In the genomic region with DNA sequence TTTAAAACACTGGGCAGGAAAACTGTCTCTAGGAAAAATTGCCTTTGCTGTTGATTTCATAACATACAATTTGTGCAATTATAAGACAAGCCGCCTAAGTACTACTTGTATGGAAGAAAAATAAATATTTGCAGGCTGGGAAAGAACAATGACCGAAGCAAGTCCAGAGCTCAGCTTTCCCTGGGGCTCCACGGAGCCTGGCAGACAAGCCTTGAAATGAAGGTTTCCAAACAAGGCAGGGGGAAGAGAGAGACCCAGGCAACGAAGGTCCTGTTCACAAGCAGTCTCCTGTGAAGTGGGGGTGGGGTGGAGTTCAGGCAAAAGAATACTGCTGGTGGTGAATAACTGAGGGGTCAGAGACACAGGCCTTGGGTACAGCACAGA, we compare ENCODE assay signal across 12 mouse cellular contexts. TPM values are rescaled to one million over a fixed set of nuclear protein-coding genes. Genes with fewer than 3 reads are reported as not detected.
DNase-seq lines count a peak whose midpoint lies in the region; ATAC-seq lines count a peak whose summit lies in the region.
"Had no signal": no experiment of that assay in that cellular context is flagged by ENCODE, and none has a peak within 500 bp of the region (broad histone marks: within the 10 kb centered on the region; RNA-seq: fewer than 3 reads in every experiment).

No protein-coding gene starts in this region.

- H3K4me1 ChIP-seq in liver, embryonic 11.5 days (replicated peaks; ENCODE audit: control insufficient read depth, insufficient read depth, low read length): 0 out of 2 replicates have a peak, but pooled peaks cover 3% of the 10 kb centered on the region
- H3K4me1 ChIP-seq in embryonic facial prominence, embryonic 10.5 days: peaks cover 23% of the 10 kb centered on the region
- H3K4me1 ChIP-seq in hindbrain, embryonic 14.5 days (replicated peaks; ENCODE audit: control insufficient read depth, insufficient read depth, low read length): 0 out of 2 replicates have a peak, but pooled peaks cover 8% of the 10 kb centered on the region
- peaks cover 6% of the 10 kb centered on the region; the same call in 1 of the 2 replicates for H3K4me1 ChIP-seq in neural tube, embryonic 11.5 days (ENCODE audit: control insufficient read depth, insufficient read depth, low read length)
- H3K4me1 ChIP-seq in kidney, embryonic 14.5 days (ENCODE audit: control insufficient read depth, insufficient read depth, low read length): peaks cover 5% of the 10 kb centered on the region; the same call in 1 of the 2 replicates

- no peaks in the 10 kb centered on the region for H3K36me3 ChIP-seq in liver, embryonic 11.5 days (ENCODE audit: control insufficient read depth, insufficient read depth, low read length)
- H3K36me3 ChIP-seq in embryonic facial prominence, embryonic 10.5 days (replicated peaks): no peaks in the 10 kb centered on the region
- no peaks in the 10 kb centered on the region for H3K36me3 ChIP-seq in hindbrain, embryonic 14.5 days (replicated peaks; ENCODE audit: control insufficient read depth, insufficient read depth)
- no peaks in the 10 kb centered on the region for H3K36me3 ChIP-seq in neural tube, embryonic 11.5 days (ENCODE audit: control insufficient read depth, insufficient read depth, low read length)
- no peaks in the 10 kb centered on the region for H3K36me3 ChIP-seq in kidney, embryonic 14.5 days (ENCODE audit: control insufficient read depth, insufficient read depth, low read length)

- no peak overlapping the region for H3K4me2 ChIP-seq in liver, embryonic 11.5 days
- H3K4me2 ChIP-seq in hindbrain, embryonic 14.5 days (replicated peaks): no peak overlapping the region
- H3K4me2 ChIP-seq in neural tube, embryonic 11.5 days (ENCODE audit: low read depth): no peak overlapping the region
- no peak overlapping the region for H3K4me2 ChIP-seq in kidney, embryonic 14.5 days (replicated peaks; ENCODE audit: low read depth, low read length)

- H3K9me3 ChIP-seq in liver, embryonic 11.5 days (ENCODE audit: control insufficient read depth, low read length): no peaks in the 10 kb centered on the region
- H3K9me3 ChIP-seq in embryonic facial prominence, embryonic 10.5 days: no peaks in the 10 kb centered on the region
- no peaks in the 10 kb centered on the region for H3K9me3 ChIP-seq in hindbrain, embryonic 14.5 days (ENCODE audit: control insufficient read depth, low read length)
- no peaks in the 10 kb centered on the region for H3K9me3 ChIP-seq in neural tube, embryonic 11.5 days (ENCODE audit: control insufficient read depth, low read length)
- H3K9me3 ChIP-seq in kidney, embryonic 14.5 days (ENCODE audit: control insufficient read depth, low read length): no peaks in the 10 kb centered on the region

- no peak for ATAC-seq in liver, embryonic 11.5 days (replicated peaks; ENCODE audit: low FRiP score)
- ATAC-seq in hindbrain, embryonic 14.5 days (ENCODE audit: low FRiP score): 0 out of 2 replicates have a peak, but pooled peaks have one; percentile 14
- ATAC-seq in neural tube, embryonic 11.5 days (ENCODE audit: insufficient read depth, low FRiP score, low TSS enrichment): no peak; the same call in 1 of the 2 replicates
- no peak for ATAC-seq in kidney, embryonic 14.5 days (ENCODE audit: low FRiP score, low TSS enrichment)
- ATAC-seq: activated CD4-positive, CD25-positive, alpha-beta regulatory T cell, adult 4 months had no signal

- no peak overlapping the region for H3K4me3 ChIP-seq in liver, embryonic 11.5 days (ENCODE audit: low read depth, low read length)
- no peak overlapping the region for H3K4me3 ChIP-seq in embryonic facial prominence, embryonic 10.5 days
- no peak overlapping the region for H3K4me3 ChIP-seq in hindbrain, embryonic 14.5 days (replicated peaks; ENCODE audit: low read length)
- H3K4me3 ChIP-seq in neural tube, embryonic 11.5 days (ENCODE audit: low read depth, low read length): no peak overlapping the region
- no peak overlapping the region for H3K4me3 ChIP-seq in kidney, embryonic 14.5 days (ENCODE audit: low read length)

- no peak overlapping the region for H3K9ac ChIP-seq in liver, embryonic 11.5 days (ENCODE audit: low read depth, low read length)
- no peak overlapping the region for H3K9ac ChIP-seq in hindbrain, embryonic 14.5 days
- H3K9ac ChIP-seq in neural tube, embryonic 11.5 days (ENCODE audit: low read length): no peak overlapping the region
- H3K9ac ChIP-seq in kidney, embryonic 14.5 days (ENCODE audit: low read depth, low read length): no peak overlapping the region

- no peak for DNase-seq in liver, embryonic 11.5 days (ENCODE audit: low spot score)
- DNase-seq in liver: no peak
- peak; percentile 47 for DNase-seq in embryonic facial prominence, embryonic 10.5 days (ENCODE audit: low spot score)
- no peak for DNase-seq in hindbrain, embryonic 14.5 days (ENCODE audit: low spot score)
- peak; percentile 54 for DNase-seq in neural tube, embryonic 11.5 days (ENCODE audit: low spot score)
- DNase-seq in layer of hippocampus, adult 9-10 months (ENCODE audit: low spot score): no peak
- DNase-seq: cerebellum, adult 2 months; kidney, adult 18-20 months; right cerebral cortex, postnatal 14 days; thymus, adult 2 months had no signal

- H3K27ac ChIP-seq in liver, embryonic 11.5 days (ENCODE audit: low read depth, low read length): 0 out of 2 replicates have a peak overlapping the region, but pooled peaks have one; percentile 15
- peak overlapping the region; percentile 69 for H3K27ac ChIP-seq in embryonic facial prominence, embryonic 10.5 days (replicated peaks)
- H3K27ac ChIP-seq in hindbrain, embryonic 14.5 days: peak overlapping the region; percentile 11; the same call in 1 of the 2 replicates
- H3K27ac ChIP-seq in neural tube, embryonic 11.5 days (ENCODE audit: low read depth, low read length): peak overlapping the region; percentile 49; the same call in 1 of the 2 replicates
- no peak overlapping the region for H3K27ac ChIP-seq in kidney, embryonic 14.5 days (ENCODE audit: low read depth, low read length)

- no peaks in the 10 kb centered on the region for H3K27me3 ChIP-seq in liver, embryonic 11.5 days (replicated peaks; ENCODE audit: control insufficient read depth, insufficient read depth, low read length)
- H3K27me3 ChIP-seq in embryonic facial prominence, embryonic 10.5 days (replicated peaks; ENCODE audit: low read depth, poor library complexity, severe bottlenecking): no peaks in the 10 kb centered on the region
- H3K27me3 ChIP-seq in hindbrain, embryonic 14.5 days (ENCODE audit: control insufficient read depth, insufficient read depth, low read length): no peaks in the 10 kb centered on the region
- H3K27me3 ChIP-seq in neural tube, embryonic 11.5 days (ENCODE audit: control insufficient read depth, insufficient read depth, low read length): no peaks in the 10 kb centered on the region
- no peaks in the 10 kb centered on the region for H3K27me3 ChIP-seq in kidney, embryonic 14.5 days (ENCODE audit: control insufficient read depth, insufficient read depth, low read length)

- WGBS in liver, embryonic 11.5 days: 55% methylated on average over 4 of the region's 4 CpGs
- WGBS in embryonic facial prominence, embryonic 10.5 days: 37% methylated on average over 4 of the region's 4 CpGs
- 23% methylated on average over 4 of the region's 4 CpGs for WGBS in hindbrain, embryonic 14.5 days
- 37% methylated on average over 4 of the region's 4 CpGs for WGBS in neural tube, embryonic 11.5 days
- WGBS in kidney, embryonic 14.5 days: 28% methylated on average over 4 of the region's 4 CpGs

RNA-seq across cellular contexts. Expression of a gene that starts 13.6 kb away (rescaled TPM):
- 95.8 and 97.9 TPM in 2 replicates for polyA plus RNA-seq in liver, embryonic 11.5 days (2014; fragmentation: Nextera tagmentation; extraction: Ambion mirVana)
- polyA plus RNA-seq in embryonic facial prominence, embryonic 10.5 days (2016; fragmentation: Nextera tagmentation; extraction: Ambion mirVana): 79.4 and 82.9 TPM in 2 replicates
- 98.9 and 102 TPM in 2 replicates for polyA plus RNA-seq in hindbrain, embryonic 14.5 days (2014; fragmentation: Nextera tagmentation; extraction: Ambion mirVana)
- polyA plus RNA-seq in neural tube, embryonic 11.5 days (2014; fragmentation: Nextera tagmentation; extraction: Ambion mirVana): 139 TPM in 2 replicates
- polyA plus RNA-seq in kidney, embryonic 14.5 days (2014; fragmentation: Nextera tagmentation; extraction: Ambion mirVana): 97.8 and 143 TPM in 2 replicates

Comparison
In these comparisons a context has a peak if more than half of its experiments do, and no peak if none do; other contexts are left out.
1. DNase-seq: peak in embryonic facial prominence, embryonic 10.5 days (single experiment) and neural tube, embryonic 11.5 days (single experiment); none in liver, embryonic 11.5 days (single experiment), liver (single experiment), hindbrain, embryonic 14.5 days (single experiment) and layer of hippocampus, adult 9-10 months (single experiment).